Mouse (Mus musculus): ENCODE measurements around the gene Ctxn2. TPM values are rescaled to one million over a fixed set of nuclear protein-coding genes. Genes with fewer than 3 reads are reported as not detected.
A peak's percentile ranks its signal among the peaks of the same experiment; 100 is the strongest.
"Not testable (repeated sequence)": the region's sequence is repeated elsewhere in the genome, so short reads cannot be mapped to it uniquely, and the experiment has no call there.

The Ctxn2 gene
- polyA plus RNA-seq (2012; ENCODE audit: insufficient read depth, insufficient read length, low replicate concordance, missing spikeins) = not detected in 2 replicates

DNA sequence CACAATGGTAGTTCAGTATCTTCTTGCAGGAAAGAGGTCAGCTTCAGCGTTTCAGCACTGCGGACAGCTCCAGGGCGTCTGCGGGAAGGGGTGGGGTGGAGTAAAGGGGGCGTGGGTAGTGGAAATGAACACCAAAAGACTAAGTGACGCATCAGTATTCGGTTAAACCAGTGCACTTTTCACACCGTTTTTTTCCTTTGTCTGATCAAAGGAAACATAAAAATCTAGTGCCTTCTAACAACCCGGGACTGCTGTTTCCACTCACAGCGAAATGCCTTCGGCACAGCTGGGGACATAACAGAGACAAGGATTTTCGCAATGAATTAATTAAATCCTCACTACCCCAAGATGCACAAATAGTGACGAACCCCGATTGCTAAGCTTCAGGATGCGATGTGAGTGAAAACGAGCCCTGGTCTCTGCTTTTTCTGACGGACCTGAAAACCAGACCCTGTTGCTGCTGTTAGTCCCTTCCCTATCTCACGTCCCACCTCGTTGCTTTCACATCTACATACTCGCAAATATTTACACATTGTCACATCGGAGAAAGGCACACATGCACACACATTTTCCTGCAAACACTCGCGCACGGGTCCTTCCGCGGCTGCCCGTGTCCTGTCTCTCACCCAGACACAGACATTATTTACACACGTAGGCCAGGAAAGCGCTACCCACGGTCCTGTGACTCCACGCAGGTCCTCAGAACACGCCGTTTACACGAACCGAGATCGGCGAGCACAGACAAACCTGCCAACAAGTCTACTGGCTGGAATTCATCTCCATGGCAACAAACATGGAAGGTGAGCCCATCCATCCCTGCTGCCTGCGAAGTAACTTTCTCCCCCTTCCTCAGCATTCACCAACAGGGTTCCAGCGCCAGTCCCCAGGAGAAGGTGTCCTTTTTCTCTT lies at the start of gene Ctxn2:
Gene Ctxn2 (plus strand): TSS at position 790 of the 909 bp plus-strand sequence.
- Histone ChIP-seq H3K4me3 (ENCODE audit: insufficient read depth, low read depth, low read length) (peak within 1 kb of the TSS; percentile 52), H3K27ac (ENCODE audit: insufficient read depth, low read depth, low read length) (no peak within 1 kb of the TSS), H3K4me1 (ENCODE audit: control insufficient read depth, insufficient read depth, low read length) (no peaks in the 10 kb centered on the region)
- under 1% methylated on average over 39 of the region's 39 CpGs for WGBS
- no peak for TF ChIP-seq CTCF (IDR thresholded peaks at IDR 0.05; ENCODE audit: insufficient read depth, low read depth, low read length)

DNA sequence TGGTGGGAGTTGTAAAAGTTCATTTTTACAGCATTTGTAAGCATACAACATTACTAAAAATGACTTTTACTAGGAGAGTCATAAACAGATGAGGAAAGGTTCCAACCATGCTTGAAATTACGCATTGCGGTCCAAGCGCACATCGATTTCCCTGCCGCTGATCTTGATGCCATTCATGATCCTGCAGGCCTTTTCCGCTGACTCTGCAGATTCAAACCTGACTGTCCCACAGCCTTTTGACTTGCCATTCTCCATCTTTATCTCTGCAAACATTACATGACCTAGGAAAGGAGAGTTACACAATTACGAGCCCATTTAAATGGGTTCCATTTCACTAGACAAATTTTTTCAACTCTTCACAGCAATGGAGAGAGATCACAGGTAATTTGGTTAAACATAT lies 47.7 kb upstream of the Ctxn2 start:
- 95% methylated on average over 7 of the region's 7 CpGs for WGBS
- H3K27ac ChIP-seq (ENCODE audit: insufficient read depth, low read depth, low read length) = no peak overlapping the region
- no peaks in the 10 kb centered on the region for H3K4me1 ChIP-seq (ENCODE audit: control insufficient read depth, insufficient read depth, low read length)
- TF ChIP-seq CTCF (IDR thresholded peaks at IDR 0.05; ENCODE audit: insufficient read depth, low read depth, low read length) (no peak), POLR2A (IDR thresholded peaks at IDR 0.05; ENCODE audit: insufficient read depth, low read depth, low read length) (no peak)
- H3K4me3 ChIP-seq (ENCODE audit: insufficient read depth, low read depth, low read length) = no peak overlapping the region

DNA sequence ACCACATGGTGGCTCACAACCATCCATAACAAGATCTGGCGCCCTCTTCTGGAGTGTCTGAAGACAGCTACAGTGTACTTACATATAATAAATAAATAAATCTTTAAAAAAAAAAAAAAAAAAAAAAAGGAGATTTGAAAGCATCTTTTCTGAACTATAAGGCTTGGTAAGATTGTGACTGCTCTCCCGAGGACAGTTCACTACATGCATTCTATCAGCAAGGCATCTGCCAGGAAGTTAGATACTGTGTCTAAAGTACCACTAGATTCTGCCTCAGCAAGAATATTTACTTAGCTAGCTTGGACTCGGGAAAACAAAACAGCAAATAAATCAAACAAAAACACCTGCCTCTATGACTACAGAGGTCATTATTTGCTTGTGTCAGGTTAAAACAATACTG lies 44.4 kb upstream of the Ctxn2 start:
- H3K4me3 ChIP-seq (ENCODE audit: insufficient read depth, low read depth, low read length); H3K4me1 ChIP-seq (ENCODE audit: control insufficient read depth, insufficient read depth, low read length); H3K27ac ChIP-seq (ENCODE audit: insufficient read depth, low read depth, low read length): not testable (repeated sequence)
- 84% methylated on average over 3 of the region's 3 CpGs for WGBS

DNA sequence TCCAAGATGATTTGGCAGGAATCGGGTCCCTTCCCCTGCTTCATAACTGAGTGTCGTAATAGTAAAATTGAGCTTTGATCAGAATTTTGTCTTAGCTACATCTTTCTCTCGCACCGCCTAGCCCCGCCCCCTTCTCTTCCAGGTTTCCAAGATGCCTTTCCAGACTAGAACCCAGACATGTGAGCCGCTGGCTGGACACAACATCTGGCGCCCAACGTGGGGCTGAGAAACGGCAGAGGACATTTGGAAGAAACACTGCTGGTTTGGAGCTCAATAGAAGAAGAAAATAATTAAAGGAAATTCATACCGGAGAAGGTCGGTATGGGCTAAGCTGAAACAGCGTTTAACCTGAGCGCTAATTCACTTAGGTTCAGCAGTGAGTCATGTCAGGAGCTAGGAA lies 32.0 kb upstream of the Ctxn2 start:
- not testable (repeated sequence) for H3K4me3 ChIP-seq (ENCODE audit: insufficient read depth, low read depth, low read length); H3K4me1 ChIP-seq (ENCODE audit: control insufficient read depth, insufficient read depth, low read length); H3K27ac ChIP-seq (ENCODE audit: insufficient read depth, low read depth, low read length)
- WGBS = 94% methylated on average over 13 of the region's 13 CpGs

DNA sequence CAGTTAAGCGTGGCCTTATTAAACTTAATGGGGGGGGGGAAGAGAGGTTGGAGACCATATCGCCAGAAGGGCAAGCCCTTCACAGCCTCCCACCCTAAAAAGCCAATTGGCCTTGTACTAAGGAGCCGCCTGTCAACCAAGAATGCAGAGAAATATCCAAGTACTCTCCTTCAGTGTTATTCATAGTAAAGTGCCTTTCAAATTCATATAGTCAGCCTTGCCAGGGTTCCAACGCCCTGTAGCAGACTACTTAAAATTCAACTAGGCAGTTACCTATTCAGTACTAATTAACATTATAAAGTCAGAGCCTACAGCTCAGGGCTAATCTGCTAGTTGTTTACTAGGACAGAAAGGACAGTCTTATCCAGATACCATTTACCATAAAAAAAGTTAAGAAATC lies 30.0 kb upstream of the Ctxn2 start:
- H3K4me1 ChIP-seq (ENCODE audit: control insufficient read depth, insufficient read depth, low read length); H3K4me3 ChIP-seq (ENCODE audit: insufficient read depth, low read depth, low read length); H3K27ac ChIP-seq (ENCODE audit: insufficient read depth, low read depth, low read length): not testable (repeated sequence)
- WGBS = 78% methylated on average over 4 of the region's 4 CpGs

DNA sequence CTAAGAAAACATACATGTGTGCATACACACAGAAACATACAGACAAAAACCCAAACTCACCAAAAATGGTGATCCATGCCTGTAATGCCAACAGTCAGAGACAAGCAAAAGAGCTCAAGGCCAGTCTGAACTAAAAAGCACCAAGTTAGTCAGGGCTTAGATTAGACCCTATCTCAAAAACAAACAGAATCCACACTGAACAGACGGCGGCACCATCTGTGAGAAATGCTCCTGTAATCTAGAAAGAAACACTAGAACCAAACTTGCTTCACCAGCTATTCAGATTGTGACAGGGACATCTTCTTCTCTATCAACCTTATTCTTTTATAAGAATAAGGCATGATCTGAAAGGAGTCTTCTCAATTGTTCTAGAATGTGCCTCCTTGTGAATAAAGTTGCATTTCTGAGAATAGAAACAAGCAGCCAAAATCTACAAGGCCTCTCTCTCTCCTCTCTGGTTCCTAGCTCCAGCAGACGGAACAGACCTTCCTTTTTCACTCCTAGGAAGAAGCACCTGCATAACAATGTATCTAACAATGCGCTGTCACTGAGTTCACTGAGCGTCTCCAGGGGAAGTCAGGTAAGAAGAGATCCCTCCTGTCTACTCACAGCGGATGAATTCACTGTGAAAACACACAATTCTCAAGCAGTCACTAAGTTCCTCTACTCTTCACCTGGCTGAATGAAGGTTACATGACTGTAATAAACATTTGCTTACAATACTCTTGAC lies 16.9 kb upstream of the Ctxn2 start:
- TF ChIP-seq CTCF (IDR thresholded peaks at IDR 0.05; ENCODE audit: insufficient read depth, low read depth, low read length) (no peak), POLR2A (IDR thresholded peaks at IDR 0.05; ENCODE audit: insufficient read depth, low read depth, low read length) (no peak)

DNA sequence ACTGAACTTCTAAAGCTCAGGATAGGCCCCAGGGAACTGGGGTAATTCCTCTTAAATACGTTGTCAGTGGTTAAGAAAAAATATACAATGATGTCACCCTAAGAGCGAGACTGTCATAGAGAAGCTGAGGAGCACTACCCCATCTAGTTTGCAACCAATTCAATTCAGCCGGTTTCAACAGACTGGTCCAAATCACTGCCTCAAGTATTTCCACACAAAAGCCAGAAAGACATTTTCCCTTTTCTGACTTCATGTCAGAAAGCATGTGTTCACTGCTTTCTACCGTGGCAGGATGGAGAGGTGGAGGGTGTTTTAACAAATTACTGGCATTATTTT lies 14.2 kb upstream of the Ctxn2 start:
- WGBS = 11% methylated on average over 4 of the region's 4 CpGs
- Histone ChIP-seq H3K4me3 (ENCODE audit: insufficient read depth, low read depth, low read length) (no peak overlapping the region), H3K4me1 (ENCODE audit: control insufficient read depth, insufficient read depth, low read length) (no peaks in the 10 kb centered on the region), H3K27ac (ENCODE audit: insufficient read depth, low read depth, low read length) (no peak overlapping the region)
- TF ChIP-seq CTCF (IDR thresholded peaks at IDR 0.05; ENCODE audit: insufficient read depth, low read depth, low read length) (no peak), POLR2A (IDR thresholded peaks at IDR 0.05; ENCODE audit: insufficient read depth, low read depth, low read length) (no peak)

More for the DNA sequence above, 16.9 kb upstream of the Ctxn2 start:
- H3K4me1 ChIP-seq (ENCODE audit: control insufficient read depth, insufficient read depth, low read length) = no peaks in the 10 kb centered on the region
- WGBS = 78% methylated on average over 6 of the region's 6 CpGs
- no peak overlapping the region for H3K4me3 ChIP-seq (ENCODE audit: insufficient read depth, low read depth, low read length)
- H3K27ac ChIP-seq (ENCODE audit: insufficient read depth, low read depth, low read length) = no peak overlapping the region

DNA sequence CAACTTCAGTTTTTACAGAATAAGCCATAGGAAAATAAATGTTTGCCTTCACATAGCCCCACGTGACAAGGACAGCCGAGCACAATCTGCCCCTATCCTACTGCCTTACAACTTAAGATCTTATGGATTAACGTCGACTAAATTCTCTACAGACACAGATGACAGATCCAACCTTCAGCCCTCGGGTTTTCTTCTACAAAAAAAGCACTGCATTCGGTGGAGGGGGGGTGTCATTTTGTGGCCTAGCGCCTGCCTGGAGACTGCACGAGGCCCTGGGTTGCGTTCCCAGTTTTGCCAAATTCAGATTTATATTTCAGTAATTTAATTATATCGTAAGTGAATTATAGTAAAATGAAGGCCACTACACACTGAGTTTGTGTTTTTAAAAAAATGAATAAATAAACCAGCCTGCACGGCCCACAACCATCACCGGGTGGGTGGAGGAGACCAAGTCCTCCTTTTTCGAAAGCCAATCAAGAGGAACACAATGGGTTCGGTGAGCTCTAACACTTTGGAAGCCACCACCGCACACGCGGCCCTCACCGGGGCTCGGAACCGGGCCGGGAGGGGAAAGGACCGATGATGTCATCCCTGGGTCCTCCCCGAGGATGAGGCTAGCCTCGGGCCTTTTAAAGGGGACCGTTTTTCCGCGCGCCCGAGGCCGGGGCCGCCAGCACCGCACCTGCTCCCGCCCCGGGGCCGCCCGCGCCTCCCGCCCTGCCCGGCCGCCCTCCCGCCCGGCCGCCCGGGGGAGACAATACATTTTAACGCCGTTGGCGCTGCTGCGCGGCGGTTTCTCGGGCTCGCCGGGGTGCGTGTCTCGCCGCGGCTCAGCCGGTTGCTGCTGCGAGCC lies 13.6 kb upstream of the Ctxn2 start:
- under 1% methylated on average over 53 of the region's 59 CpGs for WGBS
- peak overlapping the region; percentile 83 for H3K4me3 ChIP-seq (ENCODE audit: insufficient read depth, low read depth, low read length)
- H3K4me1 ChIP-seq (ENCODE audit: control insufficient read depth, insufficient read depth, low read length) = no peaks in the 10 kb centered on the region
- peak overlapping the region; percentile 88 for H3K27ac ChIP-seq (ENCODE audit: insufficient read depth, low read depth, low read length)
- TF ChIP-seq POLR2A (IDR thresholded peaks at IDR 0.05; ENCODE audit: insufficient read depth, low read depth, low read length) = no peak
- TF ChIP-seq CTCF (IDR thresholded peaks at IDR 0.05; ENCODE audit: insufficient read depth, low read depth, low read length) = no peak

DNA sequence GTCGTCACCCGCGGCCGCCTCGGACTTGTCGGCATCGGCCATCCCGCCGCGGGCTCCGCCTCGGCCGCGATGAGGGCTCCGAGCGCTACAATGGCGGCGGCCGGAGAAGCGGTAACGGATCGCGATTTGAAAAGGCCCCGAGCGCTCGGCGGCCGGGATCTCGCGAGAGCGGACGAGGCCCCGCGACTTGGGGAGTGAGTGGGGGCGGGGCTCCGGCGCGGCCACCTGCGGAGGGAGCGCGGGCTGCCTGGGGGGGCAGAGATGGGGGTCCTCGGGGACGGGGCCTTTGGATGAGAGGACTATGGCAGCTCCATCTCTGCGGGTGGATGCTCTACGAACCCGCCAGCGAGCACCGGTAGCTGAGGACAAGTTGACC lies 13.0 kb upstream of the Ctxn2 start, which contains the start of gene Myef2:
Gene Myef2 (minus strand): TSS at position 185 of the 376 bp plus-strand sequence.
- Histone ChIP-seq H3K4me3 (ENCODE audit: insufficient read depth, low read depth, low read length) (peak within 1 kb of the TSS; percentile 83), H3K27ac (ENCODE audit: insufficient read depth, low read depth, low read length) (peak within 1 kb of the TSS; percentile 88), H3K4me1 (ENCODE audit: control insufficient read depth, insufficient read depth, low read length) (no peaks in the 10 kb centered on the region)
- TF ChIP-seq POLR2A (IDR thresholded peaks at IDR 0.05; ENCODE audit: insufficient read depth, low read depth, low read length) = no peak
- no peak for TF ChIP-seq CTCF (IDR thresholded peaks at IDR 0.05; ENCODE audit: insufficient read depth, low read depth, low read length)
- under 1% methylated on average over 48 of the region's 48 CpGs for WGBS

Data from olfactory bulb, adult 2 months (tissue).